Mouse (Mus musculus) hindbrain, embryonic 12.5 days (tissue): ENCODE results near the gene Olfr279. TPM values are rescaled to one million over a fixed set of nuclear protein-coding genes. Genes with fewer than 3 reads are reported as not detected.

Experiments used
- ATAC-seq: fragments of 200-750 bp; cut with Nextera tagmentation; 2 replicates; pipeline ENCODE4 v1.8.0; 2017; ENCODE audit warnings: moderate TSS enrichment; ENCODE audit not compliant: low FRiP score
- H3K27ac ChIP-seq: fragments of 300-500 bp; sonication (generic); 2 replicates; pipeline ENCODE4 v1.5.1; 2016; ENCODE audit warnings: mild to moderate bottlenecking
- H3K27me3 ChIP-seq: fragments of 300-500 bp; sonication (generic); 2 replicates; pipeline ENCODE4 v1.6.1; 2016; ENCODE audit warnings: mild to moderate bottlenecking
- H3K36me3 ChIP-seq: fragments of 300-500 bp; sonication (generic); 2 replicates; pipeline ENCODE4 v1.6.1; 2016; ENCODE audit warnings: mild to moderate bottlenecking
- H3K4me1 ChIP-seq: fragments of 300-500 bp; sonication (generic); 2 replicates; pipeline ENCODE4 v1.6.1; 2016
- H3K4me2 ChIP-seq: fragments of 300-500 bp; sonication (generic); replicated peaks from 2 replicates; pipeline ENCODE4 v1.6.1; 2016; ENCODE audit warnings: mild to moderate bottlenecking
- H3K4me3 ChIP-seq: fragments of 300-500 bp; sonication (generic); 2 replicates; pipeline ENCODE4 v1.5.1; 2016; ENCODE audit warnings: mild to moderate bottlenecking
- H3K9ac ChIP-seq: fragments of 300-500 bp; sonication (generic); 2 replicates; pipeline ENCODE4 v1.6.1; 2016; ENCODE audit warnings: mild to moderate bottlenecking, moderate library complexity
- H3K9me3 ChIP-seq: fragments of 300-500 bp; sonication (generic); replicated peaks from 2 replicates; pipeline ENCODE4 v1.6.1; 2016; ENCODE audit warnings: mild to moderate bottlenecking
- WGBS: fragments of 180-500 bp; shearing (Covaris S2); methylation state at CpG from one replicate; pipeline ENCODE4 v1.1.7; 2016; 5-methylcytosine and 5-hydroxymethylcytosine counted together
- microRNA-seq: library from miRNA; unstranded; fragments of <30 nt; microRNA quantifications from one replicate; pipeline ENCODE4, GENCODE M21; 2017
- polyA plus RNA-seq: library from polyadenylated mRNA; unstranded; fragments of >200 nt; fragmentation: Nextera tagmentation; extraction: Ambion mirVana; gene quantifications from 2 replicates; pipeline ENCODE4 v1.2.1, GENCODE M21; 2016

The Olfr279 gene
- polyA plus RNA-seq, 1 experiment from 2014 or later = not detected

DNA sequence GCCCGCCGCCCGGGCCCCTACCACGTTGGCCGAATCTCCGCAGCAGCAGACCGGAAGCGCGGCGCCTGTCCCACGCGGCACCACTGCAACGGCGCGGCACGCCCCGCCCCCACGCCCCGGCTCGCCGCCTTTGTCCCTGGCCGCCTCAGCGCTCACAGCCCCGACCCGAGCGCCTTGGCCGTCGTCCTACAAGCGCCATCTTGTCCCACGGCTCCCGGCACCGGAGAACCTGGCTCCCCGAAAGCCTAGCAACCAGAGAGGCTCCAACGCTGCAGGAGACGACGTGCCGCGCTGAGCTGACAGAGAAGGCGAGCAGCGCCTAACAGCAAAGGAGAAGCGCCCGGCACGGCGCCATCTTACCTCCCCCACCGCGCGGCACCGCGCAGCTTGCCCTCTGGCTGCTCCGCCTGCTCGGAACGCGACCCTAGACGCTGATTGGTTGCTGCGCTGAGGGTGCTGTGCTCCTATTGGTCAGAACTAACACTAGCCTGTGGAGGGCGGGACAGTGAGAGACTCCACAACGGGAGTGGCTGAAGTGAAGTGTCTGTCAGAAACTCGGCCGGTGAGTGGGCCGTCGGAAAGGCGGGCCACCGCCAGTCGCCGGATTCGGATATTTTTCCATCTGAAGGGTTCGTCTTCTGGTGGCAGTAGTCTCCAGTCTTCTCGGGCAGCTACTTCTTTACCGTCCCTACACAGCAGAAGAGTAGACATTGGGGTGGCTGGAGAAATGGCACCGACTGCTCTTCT, 41.9 kb downstream of the Olfr279 start, which contains the start of gene Kansl2:
Kansl2 (minus strand) TSS at position 384 of the 747 bp plus-strand sequence.
- WGBS = under 1% methylated on average over 69 of the region's 70 CpGs
- Histone ChIP-seq H3K4me2 (peak within 1 kb of the TSS; percentile 97), H3K9ac (peak within 1 kb of the TSS; percentile 91), H3K9me3 (no peaks in the 10 kb centered on the region), H3K27me3 (no peaks in the 10 kb centered on the region), H3K4me3 (peak within 1 kb of the TSS; percentile 72), H3K4me1 (peaks cover 16% of the 10 kb centered on the region), H3K36me3 (peaks cover 34% of the 10 kb centered on the region), H3K27ac (peak within 1 kb of the TSS; percentile 99)
- ATAC-seq = peak; percentile 100

- H3K4me3 ChIP-seq = no peak overlapping the region
- ATAC-seq = no peak
- H3K4me1 ChIP-seq = peaks cover 15% of the 10 kb centered on the region
- no peaks in the 10 kb centered on the region for H3K9me3 ChIP-seq
- WGBS = 95% methylated on average over 4 of the region's 4 CpGs
- H3K36me3 ChIP-seq = peaks cover 23% of the 10 kb centered on the region
- no peak overlapping the region for H3K4me2 ChIP-seq
- no peak overlapping the region for H3K27ac ChIP-seq
- no peak overlapping the region for H3K9ac ChIP-seq
- H3K27me3 ChIP-seq = no peaks in the 10 kb centered on the region
These were observed 43.7 kb downstream of the Olfr279 start for GRCm38 (mm10) chr15:98535921-98536320.

DNA sequence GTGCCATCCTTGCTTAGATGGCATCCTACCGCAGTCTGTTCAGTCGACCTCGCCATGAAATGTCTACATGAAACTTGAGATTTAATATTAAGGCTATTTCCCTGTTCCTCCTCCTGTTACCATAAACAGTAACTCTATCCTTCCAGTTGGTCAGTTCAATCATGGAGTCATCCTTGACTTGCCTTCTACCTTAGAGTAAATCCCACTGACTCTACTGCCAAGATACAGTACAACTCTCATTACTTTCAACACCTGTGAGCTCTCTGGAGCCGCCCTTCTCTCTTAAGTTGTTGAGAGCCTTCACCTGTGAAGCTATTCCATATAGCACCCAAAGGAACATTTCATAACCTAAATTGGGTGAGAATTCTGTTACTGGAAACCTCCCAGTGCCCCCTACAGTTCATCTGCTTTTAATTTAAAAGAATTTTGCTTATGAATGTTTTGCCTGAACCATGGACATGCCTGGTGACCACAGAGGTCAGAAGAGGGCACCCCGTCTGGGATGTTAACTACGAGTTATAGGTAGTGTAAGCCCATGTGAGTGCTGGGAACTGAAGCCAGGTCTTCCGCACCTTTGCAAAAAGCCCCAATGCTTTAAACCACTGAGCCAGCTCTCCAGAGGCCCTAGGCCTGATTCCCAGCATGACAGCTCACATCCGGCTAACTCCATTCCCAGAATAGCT, 44.8 kb downstream of the Olfr279 start:
- Histone ChIP-seq H3K36me3 (peaks cover 16% of the 10 kb centered on the region), H3K27me3 (no peaks in the 10 kb centered on the region), H3K4me1 (peaks cover 10% of the 10 kb centered on the region), H3K4me3 (no peak overlapping the region), H3K27ac (no peak overlapping the region), H3K9me3 (no peaks in the 10 kb centered on the region), H3K9ac (no peak overlapping the region), H3K4me2 (no peak overlapping the region)
- 84% methylated on average over 8 of the region's 8 CpGs for WGBS
- ATAC-seq = no peak

DNA sequence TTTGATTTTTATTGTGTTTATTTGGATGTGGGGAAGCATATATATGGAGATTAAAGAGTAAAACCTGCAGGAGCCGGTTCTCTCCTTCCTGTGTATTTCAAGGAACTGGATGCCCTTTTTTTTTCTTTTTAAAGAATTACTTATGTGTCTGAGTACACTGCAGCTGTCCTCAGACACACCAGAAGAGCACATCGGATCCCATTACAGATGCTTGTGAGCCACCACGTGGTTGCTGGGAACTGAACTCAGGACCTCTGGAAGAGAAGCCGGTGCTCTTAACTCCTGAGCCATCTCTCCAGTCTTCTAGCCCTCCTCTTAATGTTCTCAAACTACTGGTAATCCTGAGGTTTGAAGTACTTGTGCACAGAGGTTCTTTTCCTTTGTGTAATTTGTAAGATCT, 45.7 kb downstream of the Olfr279 start:
- Histone ChIP-seq H3K4me2 (no peak overlapping the region), H3K27me3 (no peaks in the 10 kb centered on the region), H3K9ac (no peak overlapping the region), H3K4me1 (peaks cover under 1% of the 10 kb centered on the region), H3K4me3 (no peak overlapping the region), H3K9me3 (no peaks in the 10 kb centered on the region), H3K27ac (no peak overlapping the region), H3K36me3 (peaks cover 24% of the 10 kb centered on the region)
- no peak for ATAC-seq
- 84% methylated on average over 4 of the region's 4 CpGs for WGBS

- Histone ChIP-seq H3K27me3 (no peaks in the 10 kb centered on the region), H3K4me3 (no peak overlapping the region), H3K9me3 (no peaks in the 10 kb centered on the region), H3K27ac (no peak overlapping the region), H3K4me2 (no peak overlapping the region), H3K36me3 (peaks cover 54% of the 10 kb centered on the region), H3K4me1 (no peaks in the 10 kb centered on the region), H3K9ac (no peak overlapping the region)
- no peak for ATAC-seq
- WGBS = 92% methylated on average over 6 of the region's 6 CpGs
These were observed 48.9 kb downstream of the Olfr279 start for GRCm38 (mm10) chr15:98541064-98541463.

DNA sequence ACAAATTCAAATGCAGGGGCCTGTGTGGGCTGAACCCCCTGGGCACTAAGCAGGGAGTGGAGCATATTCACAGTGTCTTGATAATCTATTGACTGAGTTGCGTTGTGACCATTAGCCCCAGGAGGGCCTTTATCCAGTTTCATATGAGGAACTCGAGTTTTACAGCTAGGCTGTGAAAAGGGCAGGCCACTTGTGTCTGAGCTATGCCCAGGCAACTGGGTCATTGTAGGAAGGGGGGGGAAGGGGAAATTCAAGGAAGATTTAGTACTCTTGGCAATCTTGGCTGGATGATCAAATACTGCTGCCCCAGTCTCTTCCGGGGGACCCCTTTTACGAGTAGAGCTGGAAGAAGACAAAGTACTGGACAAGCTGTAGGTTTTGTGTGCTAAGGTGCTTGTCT, 51.1 kb downstream of the Olfr279 start:
- no peak overlapping the region for H3K9ac ChIP-seq
- no peak overlapping the region for H3K4me2 ChIP-seq
- 88% methylated on average over 4 of the region's 4 CpGs for WGBS
- peaks cover 69% of the 10 kb centered on the region for H3K36me3 ChIP-seq
- H3K9me3 ChIP-seq = no peaks in the 10 kb centered on the region
- no peaks in the 10 kb centered on the region for H3K4me1 ChIP-seq
- no peak overlapping the region for H3K4me3 ChIP-seq
- no peak for ATAC-seq
- H3K27me3 ChIP-seq = no peaks in the 10 kb centered on the region
- H3K27ac ChIP-seq = no peak overlapping the region

DNA sequence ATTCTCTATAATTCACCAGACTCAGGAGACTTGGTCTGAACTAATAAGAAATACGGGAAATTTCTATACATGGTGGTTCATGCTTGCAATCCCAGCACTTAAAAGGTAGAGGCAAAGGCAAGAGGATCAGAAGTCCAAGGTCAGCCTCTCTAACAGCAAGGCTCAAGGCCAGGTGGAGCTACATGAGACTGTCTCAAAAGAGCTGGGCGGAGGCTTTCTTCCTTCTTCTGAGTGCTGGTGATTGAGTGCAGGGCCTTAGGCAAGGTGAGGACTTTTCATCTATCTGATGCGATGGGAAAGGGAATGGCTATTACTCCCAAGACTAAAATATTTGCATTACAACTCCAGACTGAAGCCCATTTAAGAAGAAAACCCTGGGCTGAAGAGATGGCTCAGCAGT, 52.9 kb downstream of the Olfr279 start:
- Histone ChIP-seq H3K4me3 (no peak overlapping the region), H3K4me2 (no peak overlapping the region), H3K9ac (no peak overlapping the region), H3K36me3 (peaks cover 70% of the 10 kb centered on the region), H3K9me3 (no peaks in the 10 kb centered on the region), H3K27me3 (no peaks in the 10 kb centered on the region), H3K27ac (no peak overlapping the region), H3K4me1 (no peaks in the 10 kb centered on the region)
- no peak for ATAC-seq
- WGBS = 96% methylated on average over 3 of the region's 3 CpGs

DNA sequence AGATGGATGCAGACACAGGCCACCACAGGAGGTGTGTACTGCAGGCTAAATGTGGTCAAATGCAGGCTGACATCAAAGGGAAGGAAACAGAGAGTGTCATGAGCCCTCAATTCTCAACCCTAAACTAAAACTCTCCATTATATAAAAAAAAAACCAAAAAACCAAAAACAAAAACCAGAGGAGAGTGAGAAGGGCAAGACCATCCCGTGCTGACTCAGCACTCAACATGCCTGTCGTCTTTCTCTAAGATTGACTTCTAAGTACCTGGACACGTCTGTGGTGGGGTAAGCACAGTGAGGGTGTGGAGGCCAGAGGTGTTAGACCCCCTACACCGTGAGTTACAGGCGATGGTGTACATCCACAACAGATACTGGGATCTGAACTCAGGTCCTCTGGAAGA, 54.6 kb downstream of the Olfr279 start:
- Histone ChIP-seq H3K27me3 (no peaks in the 10 kb centered on the region), H3K4me3 (no peak overlapping the region), H3K4me2 (no peak overlapping the region), H3K4me1 (no peaks in the 10 kb centered on the region), H3K9me3 (no peaks in the 10 kb centered on the region), H3K9ac (no peak overlapping the region), H3K36me3 (peaks cover 81% of the 10 kb centered on the region), H3K27ac (no peak overlapping the region)
- 89% methylated on average over 5 of the region's 5 CpGs for WGBS
- no peak for ATAC-seq

Small RNA genes within 50 kb of the gene (microRNA-seq; reads per million reads assigned to microRNA genes)
- not detected for gene Mir1291

Other genes starting within 250 kb of the Olfr279 start
- gene H1fnt, start 235.1 kb upstream of the Olfr279 start, polyA plus RNA-seq = not detected in 2 replicates
- gene Zfp641, start 196.2 kb upstream of the Olfr279 start, polyA plus RNA-seq = 3.0 and 3.7 TPM in 2 replicates
- not detected in 2 replicates for gene Olfr285, start 175.0 kb upstream of the Olfr279 start, polyA plus RNA-seq
- not detected in 2 replicates for gene Olfr284, start 151.4 kb upstream of the Olfr279 start, polyA plus RNA-seq
- gene Olfr283, start 111.5 kb upstream of the Olfr279 start, polyA plus RNA-seq = not detected in 2 replicates
- gene Olfr282, start 61.2 kb upstream of the Olfr279 start, polyA plus RNA-seq = not detected in 2 replicates
- not detected in 2 replicates for gene Olfr281, start 39.8 kb upstream of the Olfr279 start, polyA plus RNA-seq
- not detected in 2 replicates for gene OR5BS1P, start 22.5 kb upstream of the Olfr279 start, polyA plus RNA-seq
- not detected in 2 replicates for gene Lalba, start 9.7 kb upstream of the Olfr279 start, polyA plus RNA-seq
- 166 and 167 TPM in 2 replicates for gene Kansl2, start 41.9 kb downstream of the Olfr279 start, polyA plus RNA-seq
- 63.2 and 65.5 TPM in 2 replicates for gene Ccnt1, start 78.5 kb downstream of the Olfr279 start, polyA plus RNA-seq
- 0.43 and 0.46 TPM in 2 replicates for gene 4930415O20Rik, start 78.6 kb downstream of the Olfr279 start, polyA plus RNA-seq
- gene Adcy6, start 117.7 kb downstream of the Olfr279 start, polyA plus RNA-seq = 15.9 and 18.6 TPM in 2 replicates
- gene Cacnb3, start 138.4 kb downstream of the Olfr279 start, polyA plus RNA-seq = 110 and 113 TPM in 2 replicates
- 21.9 and 26.6 TPM in 2 replicates for gene Ddx23, start 170.5 kb downstream of the Olfr279 start, polyA plus RNA-seq
- gene Rnd1, start 185.1 kb downstream of the Olfr279 start, polyA plus RNA-seq = 6.4 and 6.5 TPM in 2 replicates
- 3.1 and 3.5 TPM in 2 replicates for gene Ccdc65, start 215.8 kb downstream of the Olfr279 start, polyA plus RNA-seq
- gene Fkbp11, start 235.8 kb downstream of the Olfr279 start, polyA plus RNA-seq = 14.3 and 15.1 TPM in 2 replicates